Mouse (Mus musculus): ENCODE data around the gene Dedd.
"Not testable (repeated sequence)": the region's sequence is repeated elsewhere in the genome, so short reads cannot be mapped to it uniquely, and the experiment has no call there.

Gene Dedd

GRCm38 (mm10) chr1:171319748-171320147, 9.2 kb upstream of the Dedd start:
- peak; percentile 97 for DNase-seq (ENCODE audit: low read depth, low spot score)

DNA sequence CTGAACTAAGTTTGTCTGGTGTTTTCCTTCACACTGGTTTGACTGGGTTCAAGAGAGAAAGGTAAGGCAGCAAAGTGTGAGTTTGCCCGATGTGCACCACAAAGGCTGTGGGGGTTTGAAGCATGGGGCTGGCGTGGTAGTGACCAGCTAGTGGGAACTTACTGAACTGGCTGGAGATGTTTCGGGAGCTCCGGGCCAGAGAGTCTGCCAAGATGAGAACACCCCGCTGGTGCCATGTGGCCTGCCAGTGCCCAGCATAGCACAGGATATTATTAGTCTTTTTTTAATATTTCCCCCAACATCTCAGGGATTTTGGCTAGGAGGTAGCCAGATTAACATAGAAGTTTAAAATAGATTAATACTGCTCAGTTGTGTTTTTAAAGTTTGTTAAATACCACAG, 8.8 kb upstream of the Dedd start:
- DNase-seq (ENCODE audit: low read depth, low spot score): no peak

DNA sequence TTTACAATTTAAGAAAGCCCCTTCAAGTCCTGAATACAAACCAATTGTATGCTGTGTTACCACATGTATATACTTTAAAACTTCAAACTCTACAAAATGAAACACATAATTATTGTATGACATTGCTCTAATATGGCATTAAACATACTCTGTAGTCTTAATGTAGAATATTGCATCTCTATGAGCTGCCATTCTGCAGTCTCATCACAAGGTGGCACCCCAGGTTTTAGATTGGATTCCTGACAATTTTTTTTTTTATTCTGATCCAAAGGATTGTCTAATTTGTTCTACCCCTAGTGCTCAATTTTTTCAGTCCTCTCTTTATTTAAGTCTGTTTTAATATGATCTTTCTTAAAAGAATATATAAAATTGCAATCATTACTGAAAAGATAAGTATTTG, 7.5 kb upstream of the Dedd start:
- DNase-seq (ENCODE audit: low read depth, low spot score): peak; percentile 48

- peak; percentile 49 for DNase-seq (ENCODE audit: low read depth, low spot score)
Measured at GRCm38 (mm10) chr1:171322012-171322411, 6.9 kb upstream of the Dedd start.

GRCm38 (mm10) chr1:171325571-171325970, 3.4 kb upstream of the Dedd start:
- peak; percentile 31 for DNase-seq (ENCODE audit: low read depth, low spot score)

DNA sequence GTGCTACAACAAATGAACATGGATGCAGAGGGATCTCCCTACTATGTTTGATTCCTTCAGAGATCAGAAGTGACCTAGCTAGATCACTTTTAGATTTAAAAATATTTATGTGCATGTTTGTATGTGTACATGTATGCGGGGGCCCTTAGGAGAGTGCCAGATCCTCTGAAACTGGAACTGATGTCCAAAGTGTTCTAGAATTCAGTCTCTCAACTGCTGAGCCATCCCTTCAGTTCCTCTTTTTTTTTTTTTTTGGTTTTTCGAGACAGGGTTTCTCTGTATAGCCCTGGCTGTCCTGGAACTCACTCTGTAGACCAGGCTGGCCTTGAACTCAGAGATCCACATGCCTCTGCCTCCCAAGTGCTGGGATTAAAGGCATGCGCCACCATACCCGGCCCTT, 2.4 kb upstream of the Dedd start:
- not testable (repeated sequence) for DNase-seq (ENCODE audit: low read depth, low spot score)

- no peak for DNase-seq (ENCODE audit: low read depth, low spot score)
Measured at GRCm38 (mm10) chr1:171328244-171328643, 701 bp upstream of the Dedd start.

DNA sequence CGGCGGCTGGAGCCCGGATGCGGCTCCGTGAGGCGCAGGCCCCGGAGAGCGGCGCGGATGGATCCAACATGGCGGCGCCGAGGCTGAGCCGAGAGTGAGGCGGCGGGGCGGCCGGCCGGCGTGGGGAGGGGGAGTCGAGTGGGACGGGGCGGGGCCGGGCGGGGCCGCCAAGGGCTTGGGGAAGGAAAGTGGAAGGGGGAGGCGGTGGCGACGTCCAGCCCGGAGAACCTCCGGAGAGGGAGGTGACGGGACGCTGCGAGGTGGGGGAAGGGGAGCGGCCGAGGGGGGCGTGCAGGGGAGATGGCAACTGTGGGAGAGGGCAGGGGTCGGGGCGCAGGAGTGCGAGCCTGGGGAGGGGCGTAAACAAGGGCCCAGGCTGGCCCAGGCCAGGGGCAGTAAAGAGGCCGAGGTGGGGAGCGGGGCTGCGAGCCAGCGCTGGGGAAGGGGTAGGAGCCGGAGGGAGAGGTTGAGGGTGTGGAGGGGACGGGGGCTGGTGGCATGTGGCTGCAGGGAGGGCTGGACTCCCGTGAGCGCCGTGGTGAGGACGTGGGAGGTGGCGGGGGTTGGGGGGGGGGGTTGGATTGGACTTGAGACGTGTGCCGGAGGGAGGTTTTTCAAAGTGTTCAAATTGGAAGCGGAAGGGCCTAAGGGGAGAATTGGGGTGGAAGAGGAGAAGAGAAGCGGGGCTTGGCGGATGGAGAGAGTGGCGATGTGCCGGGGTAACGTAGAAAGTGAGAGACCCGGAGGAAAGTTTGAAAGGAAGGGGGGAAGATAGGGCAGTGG, 679 bp downstream of the Dedd start:
- peak; percentile 91 for DNase-seq (ENCODE audit: low read depth, low spot score)

- peak; percentile 85 for DNase-seq (ENCODE audit: low read depth, low spot score)
Measured at GRCm38 (mm10) chr1:171330216-171330560, 1.2 kb downstream of the Dedd start.

DNA sequence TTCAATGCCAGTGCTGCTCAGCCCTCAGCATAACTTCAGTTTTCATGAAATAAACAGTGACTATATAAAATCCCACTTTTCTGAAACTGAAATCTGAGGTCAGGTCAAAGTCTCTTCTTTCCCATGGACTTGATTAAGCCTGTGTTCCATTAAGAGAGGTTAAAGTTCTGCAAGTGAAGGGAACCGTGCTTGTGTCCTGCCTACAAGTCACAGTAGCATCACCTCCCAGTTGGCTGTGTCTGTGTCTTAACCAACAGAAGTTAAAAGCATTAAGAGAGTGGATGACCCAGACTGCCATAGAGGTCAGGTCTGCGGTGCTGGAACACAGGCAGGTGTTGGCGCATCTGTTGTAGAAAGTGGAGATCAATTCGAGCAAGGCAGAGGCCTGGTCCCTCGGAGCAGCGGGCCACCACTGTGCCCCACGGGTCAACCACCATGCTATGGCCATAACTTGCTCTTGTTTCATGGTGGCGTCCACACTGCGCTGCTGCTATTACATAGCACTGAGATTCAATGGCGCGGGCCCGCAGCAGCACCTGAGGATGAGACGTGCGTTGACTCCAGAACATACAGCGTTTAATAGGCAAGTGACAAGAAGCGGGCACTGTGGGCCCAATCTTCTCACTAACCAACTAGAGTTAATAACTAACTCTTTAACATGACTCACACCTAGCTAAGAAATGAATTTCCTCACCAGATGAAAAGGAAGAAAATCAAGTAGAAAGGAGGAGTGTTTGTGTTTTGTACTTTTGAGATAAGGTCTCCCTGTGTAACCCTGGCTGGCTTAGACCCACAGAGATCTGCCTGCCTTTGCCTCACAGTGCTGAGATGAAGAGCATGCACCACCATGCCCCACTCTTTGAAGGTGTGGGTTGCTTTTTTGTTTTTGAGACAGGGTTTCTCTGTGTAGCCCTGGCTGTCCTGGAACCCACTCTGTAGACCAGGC, 13.6 kb downstream of the Dedd start:
- no peak for DNase-seq (ENCODE audit: low read depth, low spot score)

DNA sequence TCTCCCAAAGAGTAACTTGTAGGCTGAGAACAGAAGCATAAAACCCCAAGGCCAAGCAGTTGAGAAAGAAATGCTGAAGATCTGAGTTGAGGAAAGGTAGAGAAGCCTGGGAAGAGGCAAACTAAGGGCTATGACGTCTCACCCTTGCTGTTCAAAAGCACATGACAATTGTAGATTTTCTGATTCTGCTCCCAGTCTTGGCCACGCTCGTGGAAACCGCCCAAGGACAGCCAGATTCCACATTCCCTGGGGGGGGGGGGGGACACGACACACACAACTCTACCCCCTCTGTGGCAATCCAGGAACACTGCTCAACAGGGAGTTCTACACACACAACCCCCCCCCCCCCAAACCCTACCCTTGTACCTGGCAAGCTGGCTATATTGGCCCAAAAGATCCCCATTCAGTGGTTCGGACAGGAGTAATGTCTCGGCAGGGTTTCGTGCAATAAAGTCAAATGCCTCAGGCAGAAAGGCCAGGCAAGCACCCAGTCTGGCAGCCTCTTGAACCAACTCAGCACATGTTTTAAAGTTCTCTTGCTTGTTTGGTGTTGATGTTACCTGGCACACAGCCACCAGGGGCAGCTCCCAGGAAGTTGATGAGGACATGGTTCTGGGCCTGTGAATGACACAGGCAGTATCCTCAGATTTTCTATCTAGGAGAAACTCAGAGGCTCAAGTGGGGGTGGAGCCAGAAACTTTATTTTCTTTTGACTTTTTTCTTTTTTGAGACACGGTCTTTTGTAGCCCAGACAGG, 15.2 kb downstream of the Dedd start:
- peak; percentile 70 for DNase-seq (ENCODE audit: low read depth, low spot score)

DNA sequence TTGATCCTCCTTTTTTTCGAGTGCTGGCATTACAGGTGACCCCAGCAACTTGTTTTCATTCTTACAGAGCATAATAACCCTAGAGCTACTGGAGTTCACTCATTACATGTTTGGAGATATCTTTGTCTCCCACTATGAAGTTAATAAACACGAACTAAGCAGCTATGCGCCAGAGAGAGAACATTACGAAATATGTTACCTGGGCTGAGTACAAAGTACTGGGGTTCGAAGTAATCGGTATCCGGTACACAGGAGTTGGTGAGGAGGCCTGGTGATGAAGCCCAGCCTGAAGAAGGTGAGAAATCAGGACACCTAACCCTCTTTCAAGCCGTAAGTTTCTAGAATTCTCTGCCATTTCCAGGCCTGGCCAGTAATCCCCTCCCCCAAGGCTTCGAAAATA, 15.8 kb downstream of the Dedd start:
- no peak for DNase-seq (ENCODE audit: low read depth, low spot score)

GRCm38 (mm10) chr1:171345225-171346094, 16.5 kb downstream of the Dedd start, which contains the start of the genes Nit1 and Pfdn2:
Nit1 (minus strand) TSS chr1:171345646.
Pfdn2 (plus strand) TSS chr1:171345670.
- DNase-seq (ENCODE audit: low read depth, low spot score): peak; percentile 95

DNA sequence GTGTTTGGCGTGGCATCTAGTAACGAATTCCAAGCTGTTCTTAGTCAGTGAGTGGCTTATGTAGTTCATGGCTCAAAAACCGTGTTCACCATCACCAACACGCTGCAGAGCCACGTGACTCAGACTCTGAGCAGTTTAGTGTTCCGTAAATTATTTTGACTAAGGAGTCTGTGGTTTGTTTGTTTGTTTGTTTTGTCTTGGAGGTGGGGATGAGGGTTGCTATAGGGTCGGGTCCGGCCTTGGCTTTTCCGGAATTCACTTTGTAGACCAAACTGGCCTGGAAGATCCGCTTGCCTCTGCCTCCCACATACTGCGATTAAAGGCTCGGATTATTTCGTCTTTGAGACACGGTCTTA, 17.1 kb downstream of the Dedd start:
- peak; percentile 54 for DNase-seq (ENCODE audit: low read depth, low spot score)

GRCm38 (mm10) chr1:171348665-171349064, 19.7 kb downstream of the Dedd start:
- DNase-seq (ENCODE audit: low read depth, low spot score): no peak

- no peak for DNase-seq (ENCODE audit: low read depth, low spot score)
Measured at GRCm38 (mm10) chr1:171349210-171349609, 20.3 kb downstream of the Dedd start.

DNA sequence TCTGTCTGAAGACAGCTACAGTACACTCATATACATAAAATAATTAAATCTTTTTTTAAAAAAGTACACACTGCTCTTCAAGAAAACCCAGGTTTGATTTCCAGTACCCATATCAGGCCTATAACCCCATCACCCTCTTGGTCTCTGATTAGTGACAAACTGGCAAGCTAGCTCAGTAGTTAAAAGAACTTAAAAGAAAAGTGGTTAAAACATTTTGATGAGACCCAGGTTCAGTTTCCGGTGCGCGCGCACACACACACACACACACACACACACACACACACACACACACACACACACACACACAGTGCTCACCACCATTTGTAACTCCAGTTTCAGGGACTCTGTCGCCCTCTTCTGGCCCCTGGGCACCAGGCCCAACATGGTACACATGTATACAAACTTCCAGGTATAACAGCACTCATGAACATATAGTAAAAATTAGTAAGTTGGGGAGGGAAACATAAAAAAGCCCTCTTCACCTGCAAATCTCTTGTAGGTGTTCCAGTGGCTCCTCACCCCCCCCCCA, 26.9 kb downstream of the Dedd start:
- DNase-seq (ENCODE audit: low read depth, low spot score): peak; percentile 70

- DNase-seq (ENCODE audit: low read depth, low spot score): no peak
Measured at GRCm38 (mm10) chr1:171356814-171357213, 27.9 kb downstream of the Dedd start.

DNA sequence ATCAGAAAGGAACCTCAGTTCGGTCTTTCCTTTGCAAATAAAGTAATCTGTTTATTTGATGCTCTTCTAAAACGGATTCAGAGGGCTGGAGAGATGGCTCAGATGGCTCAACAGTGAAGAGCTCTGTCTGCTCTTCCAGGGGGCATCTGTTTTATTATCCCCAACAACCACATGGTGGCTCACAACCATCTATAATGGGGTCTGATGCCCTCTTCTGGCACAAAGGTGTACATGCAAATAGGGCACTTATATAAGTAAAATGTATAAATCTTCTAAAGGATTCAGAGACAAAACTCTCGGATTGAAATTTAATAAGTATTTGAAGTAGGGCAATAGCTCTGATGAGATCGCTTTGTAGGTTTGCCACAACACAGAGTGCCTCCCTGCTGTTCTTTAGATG, 29.5 kb downstream of the Dedd start:
- DNase-seq (ENCODE audit: low read depth, low spot score): peak; percentile 60

- DNase-seq (ENCODE audit: low read depth, low spot score): no peak
Measured at GRCm38 (mm10) chr1:171360253-171360652, 31.3 kb downstream of the Dedd start.

- peak; percentile 98 for DNase-seq (ENCODE audit: low read depth, low spot score)
Measured at GRCm38 (mm10) chr1:171360656-171361055, 31.7 kb downstream of the Dedd start, which contains the start of gene Klhdc9. Klhdc9 (minus strand) TSS chr1:171360798.
